Mouse (Mus musculus) layer of hippocampus, adult 8-10 months (tissue): ENCODE measurements around the gene Hmga1. TPM values are rescaled to one million over a fixed set of nuclear protein-coding genes. Genes with fewer than 3 reads are reported as not detected.

ENCODE experiments used
- DNase-seq, 2 experiments: peaks; one replicate each; pipeline ENCODE4 v3.0.0; 2022; ENCODE audit warnings: low spot score in 2 of 2
- total RNA-seq, 4 experiments: library from RNA; stranded (reverse); gene quantifications; 2 replicates each; pipeline ENCODE4 v1.2.4; 2022

Gene Hmga1
- total RNA-seq, 4 experiments from 2014 or later, result 30.4 to 39.8 (median 36.1) TPM

DNA sequence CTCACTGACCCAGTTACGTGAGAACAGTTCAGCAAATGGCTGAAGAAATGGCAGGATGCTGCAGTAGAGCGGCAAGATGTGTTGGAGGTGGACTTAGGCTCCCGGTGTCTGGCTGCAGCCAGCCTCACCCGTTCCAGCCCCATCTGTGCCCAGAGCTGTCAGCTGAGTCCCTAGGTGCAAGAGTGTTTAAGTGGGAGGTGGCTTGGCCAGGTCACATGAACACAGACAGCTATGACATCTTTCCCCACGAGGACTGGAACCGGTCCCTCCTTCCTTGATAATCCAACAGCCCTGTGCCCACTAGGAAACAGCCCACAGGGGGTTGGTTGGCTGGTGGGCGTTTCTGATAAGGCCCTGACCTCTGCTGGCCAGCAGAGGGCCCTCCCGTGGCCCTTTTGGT, 28.3 kb upstream of the Hmga1 start:
- DNase-seq, result no peak

- no peak for DNase-seq
Measured at GRCm38 (mm10) chr17:27528767-27529166, 27.5 kb upstream of the Hmga1 start.

DNA sequence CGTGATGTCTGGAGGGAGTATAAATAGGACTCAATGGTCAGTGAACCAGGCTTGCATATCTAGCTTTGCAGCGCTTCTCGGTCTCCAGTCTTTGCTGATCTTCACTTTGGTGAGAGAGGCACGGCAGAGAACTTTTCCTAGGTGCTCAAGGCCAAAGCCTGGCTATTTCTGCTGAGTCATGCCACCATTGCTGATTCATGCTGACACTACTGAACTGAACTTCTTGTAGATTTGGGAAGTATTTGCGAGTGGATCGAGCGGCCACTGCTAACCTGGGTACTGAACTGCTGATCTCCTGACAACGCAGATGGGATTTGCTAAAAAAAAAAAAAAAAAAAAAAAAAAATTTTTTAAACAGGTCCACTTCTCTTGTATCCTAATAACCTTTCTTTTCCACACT, 24.2 kb upstream of the Hmga1 start:
- DNase-seq, result no peak

DNA sequence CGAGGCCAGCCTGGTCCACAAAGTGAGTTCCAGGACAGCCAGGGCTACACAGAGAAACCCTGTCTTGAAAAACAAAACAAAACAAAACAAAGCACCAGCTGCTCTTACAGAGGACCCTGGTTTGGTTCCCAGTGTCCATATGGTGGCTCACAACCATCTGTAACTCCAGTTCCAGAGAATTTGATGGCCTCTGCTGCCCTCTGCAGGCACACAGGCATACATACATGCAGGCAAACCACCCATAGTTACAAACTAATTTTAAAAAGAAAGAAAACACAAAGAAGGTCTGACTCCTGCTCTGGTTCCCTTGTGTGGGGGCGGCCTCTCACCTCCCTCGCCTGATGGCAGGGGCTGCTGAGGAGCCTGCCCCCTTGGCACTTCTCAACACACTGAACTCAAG, 22.9 kb upstream of the Hmga1 start:
- no peak for DNase-seq

DNA sequence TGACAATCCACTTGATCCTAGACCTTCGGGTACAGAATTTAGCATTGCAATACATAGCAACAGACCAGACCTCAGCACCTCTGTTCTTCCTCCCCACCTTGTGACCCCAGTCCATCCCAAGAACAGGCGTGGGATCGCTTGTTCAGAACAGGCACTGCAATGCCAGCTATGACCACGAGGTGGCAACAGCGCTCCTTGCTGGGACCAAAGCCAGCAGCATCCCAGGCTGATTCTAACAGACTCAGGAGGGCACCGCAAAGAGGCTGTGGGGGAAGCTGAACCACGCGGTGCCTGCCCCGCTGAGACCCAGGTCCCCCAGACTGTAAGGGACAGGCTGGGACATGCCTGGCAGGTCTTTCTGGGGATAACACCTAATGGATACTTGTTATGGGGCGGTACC, 21.6 kb upstream of the Hmga1 start:
- DNase-seq, result peak; percentile 78 to 89

DNA sequence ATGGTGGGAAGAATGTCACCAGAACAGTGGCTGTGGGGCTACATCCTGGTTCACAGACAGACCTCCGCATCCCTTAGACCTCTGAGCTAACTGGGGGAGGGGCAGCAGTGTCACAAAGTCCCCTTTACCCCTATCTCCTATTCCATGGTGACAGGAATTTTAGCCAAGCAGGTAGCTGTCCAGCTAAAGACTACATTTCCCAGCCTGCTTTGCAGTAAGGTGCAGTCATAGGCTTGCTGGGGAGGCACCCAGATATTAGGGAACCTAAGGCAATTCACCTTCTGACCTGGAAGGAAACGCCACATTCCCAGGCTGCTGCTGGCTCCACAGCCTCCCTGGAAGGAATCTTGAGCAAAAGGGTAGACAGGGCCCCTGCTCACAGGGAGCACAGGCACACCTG, 15.0 kb upstream of the Hmga1 start:
- no peak for DNase-seq

DNA sequence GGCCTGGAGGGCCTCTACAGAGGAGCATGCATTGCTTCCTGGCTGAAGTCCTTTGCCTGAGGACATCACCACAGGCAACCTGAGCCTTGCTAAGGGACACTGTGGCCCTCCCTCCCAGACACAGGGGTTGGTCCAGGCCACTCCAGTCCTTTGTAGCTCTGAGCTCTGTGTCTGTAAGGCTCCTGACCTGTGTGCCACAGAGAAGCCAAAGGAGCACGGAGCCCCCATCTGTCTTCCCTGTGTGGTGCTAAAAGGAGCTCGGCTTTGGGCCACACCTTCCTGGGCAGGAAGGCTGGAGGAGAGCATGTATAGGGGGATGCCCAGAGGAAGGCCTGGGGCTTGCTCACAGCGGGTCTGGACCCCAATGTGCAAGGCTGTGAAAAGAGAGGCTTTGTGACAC, 14.3 kb upstream of the Hmga1 start:
- no peak for DNase-seq

- no peak for DNase-seq
Measured at GRCm38 (mm10) chr17:27544551-27544950, 11.7 kb upstream of the Hmga1 start.

- DNase-seq, result no peak
Measured at GRCm38 (mm10) chr17:27545991-27546390, 10.3 kb upstream of the Hmga1 start.

GRCm38 (mm10) chr17:27546574-27547085, 9.7 kb upstream of the Hmga1 start:
- DNase-seq, result no peak

DNA sequence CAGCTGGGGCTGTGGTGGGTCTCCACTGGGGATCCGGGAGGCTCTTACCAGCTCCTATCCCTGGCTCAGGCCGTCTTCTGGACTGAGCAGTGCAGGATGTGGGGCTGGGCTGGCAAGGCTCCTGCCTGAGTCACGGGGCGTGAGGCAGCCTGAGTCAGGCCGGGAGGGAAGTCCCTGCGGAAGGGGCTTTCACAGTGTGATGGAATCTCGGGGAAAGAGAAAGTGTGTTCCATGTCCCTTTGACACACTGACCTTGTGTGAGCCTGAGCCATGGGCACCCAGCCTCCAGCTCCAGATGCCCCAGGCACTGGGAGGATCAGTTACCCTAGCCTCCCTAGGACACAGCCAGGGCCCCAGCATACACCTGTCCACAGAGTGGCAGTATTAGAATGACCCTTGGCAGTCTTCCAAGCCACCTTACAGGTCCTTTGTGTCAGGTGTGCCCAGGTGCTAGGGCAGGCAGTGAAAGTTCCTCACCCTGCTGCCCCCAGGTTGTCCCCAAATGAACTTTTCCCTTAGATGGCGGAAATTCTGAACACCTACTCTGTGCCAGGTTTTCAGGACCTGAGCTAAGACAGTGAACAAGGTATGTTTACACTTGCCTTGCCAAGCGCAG, 8.9 kb upstream of the Hmga1 start:
- no peak for DNase-seq

GRCm38 (mm10) chr17:27549234-27549633, 7.1 kb upstream of the Hmga1 start:
- no peak for DNase-seq

DNA sequence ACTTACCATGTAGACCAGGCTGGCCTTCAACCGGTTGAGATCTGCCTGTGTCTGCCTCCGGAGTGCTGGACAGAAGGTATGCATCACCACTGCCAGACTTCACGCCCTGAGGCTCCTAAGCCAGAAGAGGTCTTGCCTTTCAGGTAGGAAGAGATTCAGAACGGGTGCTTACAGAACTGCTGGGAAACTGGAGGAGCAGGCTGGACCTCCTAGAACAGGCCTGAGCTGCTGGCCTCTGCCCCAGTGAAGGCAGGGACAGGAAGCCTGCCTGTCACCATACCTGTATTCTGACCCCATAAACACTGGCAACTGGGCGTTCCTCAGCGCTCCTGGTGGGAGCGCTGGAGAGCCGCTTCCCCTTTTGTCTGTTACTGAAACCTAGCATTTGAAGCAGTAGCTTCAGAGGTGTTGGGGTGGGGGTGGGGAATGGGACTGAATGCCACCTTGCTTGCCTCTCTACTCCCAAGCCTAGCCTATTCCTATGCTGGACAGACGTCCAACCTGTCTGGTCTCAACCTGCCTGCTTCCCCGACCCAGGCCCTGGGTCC, 4.8 kb upstream of the Hmga1 start:
- no peak for DNase-seq

GRCm38 (mm10) chr17:27552215-27553201, 3.8 kb upstream of the Hmga1 start:
- DNase-seq, result no peak

- DNase-seq, result no peak
Measured at GRCm38 (mm10) chr17:27554062-27554960, 2.0 kb upstream of the Hmga1 start.

- DNase-seq, result no peak
Measured at GRCm38 (mm10) chr17:27555075-27555511, 1.2 kb upstream of the Hmga1 start.

GRCm38 (mm10) chr17:27555512-27556172, 655 bp upstream of the Hmga1 start:
- no peak for DNase-seq

- DNase-seq, result no peak
Measured at GRCm38 (mm10) chr17:27557181-27557926, 1.1 kb downstream of the Hmga1 start.

- DNase-seq, result no peak
Measured at GRCm38 (mm10) chr17:27557927-27558661, 1.8 kb downstream of the Hmga1 start.
